Mouse (Mus musculus) MEL (cell line): ENCODE data around the gene Itgb6.

Experiments used
- CTCF ChIP-seq, 3 experiments: IDR thresholded peaks in 2 of 3; conservative IDR thresholded peaks in 1 of 3; 2 replicates each; pipeline ENCODE4 v1.5.1; 2011 to 2012; ENCODE audit warnings: low read length in 3 of 3, low read depth in 2 of 3, mild to moderate bottlenecking in 2 of 3, improper control_type of control experiment in 1 of 3, inconsistent platforms in 1 of 3, mixed read lengths in 1 of 3, moderate library complexity in 1 of 3; ENCODE audit not compliant: control insufficient read depth in 1 of 3, insufficient read depth in 1 of 3, poor library complexity in 1 of 3, severe bottlenecking in 1 of 3
- EP300 ChIP-seq, 2 experiments: IDR thresholded peaks; 2 replicates each; pipeline ENCODE4 v1.6.1; 2011; ENCODE audit warnings: improper control_type of control experiment in 2 of 2, low read length in 2 of 2, low read depth in 1 of 2, mild to moderate bottlenecking in 1 of 2
- HCFC1 ChIP-seq: IDR thresholded peaks from 2 replicates; pipeline ENCODE4 v1.6.1; 2012; ENCODE audit warnings: low read depth, mild to moderate bottlenecking, inconsistent platforms, low read length, improper control_type of control experiment, moderate library complexity
- NRF1 ChIP-seq: IDR thresholded peaks from 2 replicates; pipeline ENCODE4 v1.6.1; 2014; ENCODE audit warnings: low read depth, mild to moderate bottlenecking, inconsistent platforms, low read length, improper control_type of control experiment, moderate library complexity; ENCODE audit not compliant: poor library complexity, insufficient read depth, severe bottlenecking
- POLR2A ChIP-seq, 2 experiments: IDR thresholded peaks; 2 replicates each; pipeline ENCODE4 v1.6.1; 2011 to 2012; ENCODE audit warnings: low read length in 2 of 2, mild to moderate bottlenecking in 2 of 2, control low read depth in 1 of 2, improper control_type of control experiment in 1 of 2, low read depth in 1 of 2, moderate library complexity in 1 of 2; ENCODE audit not compliant: control insufficient read depth in 1 of 2, insufficient read depth in 1 of 2, poor library complexity in 1 of 2
- RAD21 ChIP-seq: IDR thresholded peaks from 2 replicates; pipeline ENCODE4 v1.6.1; 2011; ENCODE audit warnings: mild to moderate bottlenecking, low read depth, low read length, improper control_type of control experiment
- USF1 ChIP-seq: IDR thresholded peaks from 2 replicates; pipeline ENCODE4 v1.6.1; 2014; ENCODE audit warnings: low read depth, mild to moderate bottlenecking, inconsistent platforms, low read length, improper control_type of control experiment, moderate library complexity

- TF ChIP-seq CTCF (IDR thresholded peaks at IDR 0.05 in 2 of 3, conservative IDR thresholded peaks at IDR 0.05 in 1 of 3; ENCODE audit: control insufficient read depth in 1 of 3, insufficient read depth in 1 of 3, low read depth in 2 of 3, low read length in 3 of 3, poor library complexity in 1 of 3, severe bottlenecking in 1 of 3) = no peak
- TF ChIP-seq POLR2A (IDR thresholded peaks at IDR 0.05; ENCODE audit: control insufficient read depth in 1 of 2, insufficient read depth in 1 of 2, low read depth in 1 of 2, low read length in 2 of 2, poor library complexity in 1 of 2) = no peak
- no peak for TF ChIP-seq EP300 (IDR thresholded peaks at IDR 0.05; ENCODE audit: low read depth in 1 of 2, low read length in 2 of 2)
- TF ChIP-seq HCFC1 = no peak
- no peak for TF ChIP-seq NRF1
- TF ChIP-seq RAD21 = no peak
- no peak for TF ChIP-seq USF1
Observed at GRCm38 (mm10) chr2:60698155-60698554, 24.3 kb downstream of the Itgb6 start.
